Mouse (Mus musculus) hindbrain, postnatal 0 days (tissue): ENCODE results near the gene Zmynd8. TPM values are rescaled to one million over a fixed set of nuclear protein-coding genes. Genes with fewer than 3 reads are reported as not detected.

Experiments used
- ATAC-seq: fragments of 200-750 bp; cut with Nextera tagmentation; 2 replicates; pipeline ENCODE4 v1.8.0; 2017; ENCODE audit warnings: mild to moderate bottlenecking, moderate TSS enrichment, moderate library complexity
- DNase-seq: peaks from one replicate; pipeline ENCODE4 v3.0.0-alpha.2; 2015; ENCODE audit warnings: low spot score
- H3K27ac ChIP-seq: fragments of 300-500 bp; sonication (generic); 2 replicates; pipeline ENCODE4 v1.5.1; 2014; ENCODE audit warnings: mild to moderate bottlenecking
- H3K27me3 ChIP-seq: fragments of 300-500 bp; sonication (generic); 2 replicates; pipeline ENCODE4 v1.6.1; 2014; ENCODE audit warnings: low read length, mixed read lengths; ENCODE audit not compliant: insufficient read depth
- H3K36me3 ChIP-seq: fragments of 300-500 bp; sonication (generic); 2 replicates; pipeline ENCODE4 v1.6.1; 2014; ENCODE audit warnings: low read length, mixed read lengths; ENCODE audit not compliant: insufficient read depth
- H3K4me1 ChIP-seq: fragments of 300-500 bp; sonication (generic); 2 replicates; pipeline ENCODE4 v1.6.1; 2014; ENCODE audit warnings: antibody characterized with exemption, low read length, mixed read lengths; ENCODE audit not compliant: insufficient read depth
- H3K4me2 ChIP-seq: fragments of 300-500 bp; sonication (generic); 2 replicates; pipeline ENCODE4 v1.6.1; 2014; ENCODE audit warnings: low read depth, mild to moderate bottlenecking, low read length, moderate library complexity, mixed read lengths
- H3K4me3 ChIP-seq: fragments of 300-500 bp; sonication (generic); 2 replicates; pipeline ENCODE4 v1.5.1; 2014; ENCODE audit warnings: low read length
- H3K9ac ChIP-seq: fragments of 300-500 bp; sonication (generic); replicated peaks from 2 replicates; pipeline ENCODE4 v1.6.1; 2014; ENCODE audit warnings: mild to moderate bottlenecking, low read length, moderate library complexity, mixed read lengths
- H3K9me3 ChIP-seq: fragments of 300-500 bp; sonication (generic); 2 replicates; pipeline ENCODE4 v1.6.1; 2016; ENCODE audit warnings: low read length, mixed read lengths
- CTCF ChIP-seq: IDR thresholded peaks from 2 replicates; pipeline ENCODE4 v1.5.1; 2016; ENCODE audit warnings: antibody characterized with exemption, control low read depth, low read depth
- WGBS: fragments of 180-500 bp; shearing (Covaris S2); extraction: QIAGEN DNeasy Blood & Tissue Kit; methylation state at CpG from one replicate; pipeline ENCODE4 v1.1.7; 2014; 5-methylcytosine and 5-hydroxymethylcytosine counted together
- polyA plus RNA-seq: library from polyadenylated mRNA; unstranded; fragments of >200 nt; fragmentation: Nextera tagmentation; extraction: Ambion mirVana; gene quantifications from 2 replicates; pipeline ENCODE4 v1.2.1, GENCODE M21; 2015
- total RNA-seq: library from RNA; depleted of rRNA; stranded (reverse); fragments of >200 nt; gene quantifications from 2 replicates; pipeline ENCODE4 v1.2.3, GENCODE M21; 2014

Gene Zmynd8
- total and polyA plus RNA-seq, 2 experiments from 2014 or later: 46.8 to 53.0 TPM

- Histone ChIP-seq H3K4me3 (no peak overlapping the region), H3K9ac (no peak overlapping the region), H3K4me1 (no peaks in the 10 kb centered on the region), H3K9me3 (no peaks in the 10 kb centered on the region), H3K27ac (no peak overlapping the region), H3K36me3 (no peaks in the 10 kb centered on the region), H3K4me2 (no peak overlapping the region), H3K27me3 (no peaks in the 10 kb centered on the region)
- 25% methylated on average over 11 of the region's 11 CpGs for WGBS
- peak; percentile 79 for ATAC-seq
- TF ChIP-seq CTCF: peak; percentile 99
- peak; percentile 92 for DNase-seq
Observed at GRCm38 (mm10) chr2:165914298-165914697, 15.5 kb upstream of the Zmynd8 start.

GRCm38 (mm10) chr2:165913073-165913472, 14.3 kb upstream of the Zmynd8 start:
- 76% methylated on average over 7 of the region's 7 CpGs for WGBS
- Histone ChIP-seq H3K4me1 (no peaks in the 10 kb centered on the region), H3K27me3 (no peaks in the 10 kb centered on the region), H3K9me3 (no peaks in the 10 kb centered on the region), H3K36me3 (no peaks in the 10 kb centered on the region), H3K4me3 (no peak overlapping the region), H3K9ac (no peak overlapping the region), H3K4me2 (no peak overlapping the region), H3K27ac (no peak overlapping the region)
- DNase-seq (no peak), ATAC-seq (no peak)
- TF ChIP-seq CTCF: no peak

- Histone ChIP-seq H3K36me3 (no peaks in the 10 kb centered on the region), H3K9me3 (no peaks in the 10 kb centered on the region)
- no peak for ATAC-seq
Observed at GRCm38 (mm10) chr2:165909731-165910130, 10.9 kb upstream of the Zmynd8 start.

DNA sequence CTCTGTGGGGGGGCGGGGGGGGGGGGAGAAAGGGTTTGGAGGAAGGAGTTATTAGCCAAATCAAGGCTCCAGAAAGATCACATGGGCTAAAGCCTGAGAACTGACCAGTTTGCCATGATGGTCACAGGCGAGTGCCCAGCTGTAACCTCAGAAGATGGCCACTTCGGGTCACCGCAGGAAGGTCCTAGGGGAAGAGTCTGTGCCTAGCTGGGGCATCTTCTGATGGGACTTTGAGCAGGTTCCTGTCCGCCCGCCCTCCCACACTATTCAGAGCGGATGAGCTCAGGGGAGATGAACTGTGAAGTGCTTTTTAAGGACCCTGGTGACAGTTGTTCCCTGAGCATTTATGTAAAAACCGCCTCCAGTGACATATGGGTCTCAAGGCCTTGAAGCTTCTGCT, 8.4 kb upstream of the Zmynd8 start:
- 56% methylated on average over 7 of the region's 8 CpGs for WGBS
- H3K27me3 ChIP-seq: no peaks in the 10 kb centered on the region
- H3K9me3 ChIP-seq: no peaks in the 10 kb centered on the region
- no peak for DNase-seq
- no peak for TF ChIP-seq CTCF
- 0 out of 2 replicates have a peak, but pooled peaks have one; percentile 2 for ATAC-seq
- no peak overlapping the region for H3K27ac ChIP-seq
- no peaks in the 10 kb centered on the region for H3K36me3 ChIP-seq
- peaks cover 5% of the 10 kb centered on the region; the same call in 1 of the 2 replicates for H3K4me1 ChIP-seq
- no peak overlapping the region for H3K9ac ChIP-seq
- H3K4me3 ChIP-seq: no peak overlapping the region
- no peak overlapping the region for H3K4me2 ChIP-seq

More at GRCm38 (mm10) chr2:165909731-165910130, 10.9 kb upstream of the Zmynd8 start:
- Histone ChIP-seq H3K27ac (no peak overlapping the region), H3K27me3 (no peaks in the 10 kb centered on the region), H3K4me1 (peaks cover 5% of the 10 kb centered on the region; the same call in 1 of the 2 replicates), H3K4me3 (no peak overlapping the region), H3K4me2 (no peak overlapping the region), H3K9ac (no peak overlapping the region)
- TF ChIP-seq CTCF: no peak
- no peak for DNase-seq

DNA sequence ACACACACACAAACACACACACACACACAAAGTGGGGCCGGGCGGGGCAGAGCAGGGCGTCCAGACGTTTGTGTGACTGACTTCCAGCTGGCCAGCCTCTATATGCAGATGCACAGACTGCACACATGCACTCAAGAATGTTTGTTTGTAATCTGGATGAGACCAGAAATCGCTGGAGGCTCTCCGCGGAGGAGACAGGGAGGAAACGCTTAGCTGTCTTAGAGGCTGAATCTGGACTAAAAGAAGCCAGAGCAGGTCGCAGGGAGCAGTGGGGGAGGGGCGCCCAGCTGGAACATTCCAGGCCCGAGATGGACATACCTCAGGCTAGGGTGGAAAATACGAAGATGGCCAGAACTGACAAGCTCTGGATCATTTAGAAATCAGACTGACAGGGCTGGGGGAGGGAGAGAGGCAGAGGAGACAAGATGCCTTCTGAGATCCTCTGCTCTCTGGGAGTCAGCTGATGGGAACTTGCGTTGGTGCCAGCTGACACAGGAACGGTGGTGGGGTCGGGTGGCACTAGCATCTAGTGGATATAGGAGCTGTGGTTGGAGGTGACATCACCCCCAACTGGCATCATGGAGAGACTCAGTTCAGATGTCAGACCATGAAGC, 7.6 kb upstream of the Zmynd8 start:
- Histone ChIP-seq H3K27ac (peak overlapping the region; percentile 51; the same call in 1 of the 2 replicates), H3K9me3 (no peaks in the 10 kb centered on the region), H3K4me2 (no peak overlapping the region), H3K4me3 (no peak overlapping the region), H3K4me1 (peaks cover 5% of the 10 kb centered on the region; the same call in 1 of the 2 replicates), H3K36me3 (no peaks in the 10 kb centered on the region), H3K9ac (no peak overlapping the region), H3K27me3 (no peaks in the 10 kb centered on the region)
- 27% methylated on average over 15 of the region's 15 CpGs for WGBS
- peak; percentile 50; the same call in 1 of the 2 replicates for ATAC-seq
- no peak for TF ChIP-seq CTCF
- peak; percentile 30 for DNase-seq

DNA sequence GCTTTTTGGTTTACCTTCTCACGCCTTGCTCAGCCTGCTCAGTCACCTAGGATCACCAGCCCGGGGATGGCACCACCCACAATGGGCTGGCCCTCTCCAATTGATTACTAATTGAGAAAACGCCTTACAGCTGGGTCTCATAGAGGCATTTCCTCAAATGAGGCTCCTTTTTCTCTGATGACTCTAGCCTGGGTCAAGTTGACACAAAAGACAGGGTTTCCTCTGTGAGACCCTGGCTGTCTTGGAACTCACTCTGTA, 2.2 kb upstream of the Zmynd8 start:
- Histone ChIP-seq H3K27ac (peak overlapping the region; percentile 75; the same call in 1 of the 2 replicates), H3K36me3 (no peaks in the 10 kb centered on the region), H3K4me2 (no peak overlapping the region), H3K9ac (no peak overlapping the region), H3K9me3 (no peaks in the 10 kb centered on the region), H3K4me3 (no peak overlapping the region), H3K4me1 (0 out of 2 replicates have a peak, but pooled peaks cover 8% of the 10 kb centered on the region), H3K27me3 (no peaks in the 10 kb centered on the region)
- DNase-seq (no peak), ATAC-seq (no peak)
- no peak for TF ChIP-seq CTCF
- 43% methylated on average over 3 of the region's 3 CpGs for WGBS

GRCm38 (mm10) chr2:165900351-165901126, 1.7 kb upstream of the Zmynd8 start:
- Histone ChIP-seq H3K36me3 (no peaks in the 10 kb centered on the region), H3K4me1 (0 out of 2 replicates have a peak, but pooled peaks cover 8% of the 10 kb centered on the region), H3K9me3 (no peaks in the 10 kb centered on the region), H3K27me3 (no peaks in the 10 kb centered on the region), H3K4me3 (no peak overlapping the region), H3K27ac (peak overlapping the region; percentile 75; the same call in 1 of the 2 replicates), H3K9ac (no peak overlapping the region; the same call in 1 of the 2 replicates), H3K4me2 (no peak overlapping the region)
- DNase-seq: peak; percentile 46
- TF ChIP-seq CTCF: no peak
- peak; percentile 62 for ATAC-seq
- 22% methylated on average over 23 of the region's 23 CpGs for WGBS
